Mouse (Mus musculus) CH12.LX (cell line): Measurements from ENCODE around the gene Tmod1. TPM values are rescaled to one million over a fixed set of nuclear protein-coding genes. Genes with fewer than 3 reads are reported as not detected.

Experiments
- DNase-seq: peaks from one replicate; pipeline ENCODE4 v3.0.0-alpha.2; 2013; ENCODE audit errors: extremely low read depth
- H3K27ac ChIP-seq: 2 replicates; pipeline ENCODE4 v1.5.1; 2012; ENCODE audit warnings: low read depth, mild to moderate bottlenecking, control low read depth, moderate library complexity; ENCODE audit not compliant: insufficient read depth
- H3K27me3 ChIP-seq: replicated peaks from 2 replicates; pipeline ENCODE3; 2012; ENCODE audit warnings: inconsistent platforms
- H3K36me3 ChIP-seq, 2 experiments: replicated peaks in 1 of 2; 2 replicates each; pipeline versions ENCODE3 to v1.6.1; 2012; ENCODE audit warnings: inconsistent platforms in 1 of 2, low read length in 1 of 2, mild to moderate bottlenecking in 1 of 2, mixed read lengths in 1 of 2, moderate library complexity in 1 of 2; ENCODE audit not compliant: control insufficient read depth in 1 of 2, insufficient read depth in 1 of 2
- H3K4me1 ChIP-seq, 2 experiments: 2 replicates each; pipeline ENCODE4 v1.6.1; 2012; ENCODE audit warnings: inconsistent platforms in 1 of 2, moderate library complexity in 1 of 2; ENCODE audit not compliant: insufficient read depth in 2 of 2, control insufficient read depth in 1 of 2
- H3K4me2 ChIP-seq: 2 replicates; pipeline ENCODE4 v1.6.1; 2012; ENCODE audit warnings: low read depth, mild to moderate bottlenecking, control low read depth; ENCODE audit not compliant: poor library complexity, insufficient read depth, severe bottlenecking
- H3K4me3 ChIP-seq, 3 experiments: fragments of 150-350 bp in 1 of 3; sonication (generic) in 1 of 3; replicated peaks in 1 of 3; 2 replicates each; pipeline versions ENCODE3 to v1.5.1; 2011 to 2012; ENCODE audit warnings: low read depth in 2 of 3, low read length in 2 of 3, mild to moderate bottlenecking in 2 of 3, moderate library complexity in 2 of 3, control low read depth in 1 of 3, improper control_type of control experiment in 1 of 3, inconsistent platforms in 1 of 3, mixed read lengths in 1 of 3; ENCODE audit not compliant: poor library complexity in 1 of 3
- H3K79me2 ChIP-seq: replicated peaks from 2 replicates; pipeline ENCODE4 v1.6.1; 2012; ENCODE audit warnings: mild to moderate bottlenecking, moderate library complexity; ENCODE audit not compliant: control insufficient read depth, poor library complexity, insufficient read depth, severe bottlenecking; ENCODE audit errors: extremely low read depth
- H3K9ac ChIP-seq: 2 replicates; pipeline ENCODE4 v1.6.1; 2012; ENCODE audit warnings: low read depth, mild to moderate bottlenecking, control low read depth, moderate library complexity; ENCODE audit not compliant: insufficient read depth
- H3K9me3 ChIP-seq: replicated peaks from 2 replicates; pipeline ENCODE3; 2012; ENCODE audit warnings: low read length, inconsistent platforms, mixed read lengths
- CHD2 ChIP-seq: IDR thresholded peaks from 2 replicates; pipeline ENCODE4 v1.6.1; 2011; ENCODE audit warnings: low read length, improper control_type of control experiment
- E2F4 ChIP-seq: IDR thresholded peaks from 2 replicates; pipeline ENCODE4 v1.6.1; 2011; ENCODE audit warnings: low read depth, low read length, improper control_type of control experiment; ENCODE audit not compliant: insufficient replicate concordance
- GABPA ChIP-seq: IDR thresholded peaks from 2 replicates; pipeline ENCODE4 v1.6.1; 2012; ENCODE audit warnings: low read depth, low read length, improper control_type of control experiment, inconsistent platforms; ENCODE audit not compliant: insufficient replicate concordance
- HCFC1 ChIP-seq: IDR thresholded peaks from 2 replicates; pipeline ENCODE4 v1.6.1; 2012; ENCODE audit warnings: low read depth, mild to moderate bottlenecking, inconsistent platforms, low read length, improper control_type of control experiment
- IRF4 ChIP-seq: IDR thresholded peaks from 2 replicates; pipeline ENCODE4 v1.6.1; 2014; ENCODE audit warnings: low read depth, mild to moderate bottlenecking, inconsistent platforms, low read length, improper control_type of control experiment
- JUN ChIP-seq: IDR thresholded peaks from 2 replicates; pipeline ENCODE4 v1.6.1; 2011; ENCODE audit warnings: low read depth, mild to moderate bottlenecking, low read length, improper control_type of control experiment, moderate library complexity; ENCODE audit not compliant: insufficient read depth
- JUND ChIP-seq: conservative IDR thresholded peaks from 2 replicates; pipeline ENCODE4 v1.6.1; 2011; ENCODE audit warnings: low read depth, low read length, improper control_type of control experiment
- MAZ ChIP-seq: IDR thresholded peaks from 2 replicates; pipeline ENCODE4 v1.6.1; 2012; ENCODE audit warnings: low read depth, mild to moderate bottlenecking, inconsistent platforms, low read length, improper control_type of control experiment, moderate library complexity
- MEF2A ChIP-seq: IDR thresholded peaks from 2 replicates; pipeline ENCODE4 v1.6.1; 2014; ENCODE audit warnings: low read depth, mild to moderate bottlenecking, inconsistent platforms, low read length, improper control_type of control experiment, borderline replicate concordance
- MXI1 ChIP-seq: IDR thresholded peaks from 2 replicates; pipeline ENCODE4 v1.6.1; 2011; ENCODE audit warnings: mild to moderate bottlenecking, low read depth, low read length, improper control_type of control experiment
- NELFE ChIP-seq: IDR thresholded peaks from 2 replicates; pipeline ENCODE4 v1.6.1; 2011; ENCODE audit warnings: low read depth, low read length, improper control_type of control experiment
- NRF1 ChIP-seq: IDR thresholded peaks from 2 replicates; pipeline ENCODE4 v1.6.1; 2014; ENCODE audit warnings: low read depth, mild to moderate bottlenecking, inconsistent platforms, low read length, improper control_type of control experiment, moderate library complexity
- PAX5 ChIP-seq: IDR thresholded peaks from 2 replicates; pipeline ENCODE4 v1.6.1; 2012; ENCODE audit warnings: low read length, inconsistent platforms, mixed read lengths
- POLR2A ChIP-seq: IDR thresholded peaks from 2 replicates; pipeline ENCODE4 v1.6.1; 2011; ENCODE audit warnings: low read depth, mild to moderate bottlenecking, improper control_type of control experiment, low read length
- POLR2AphosphoS2 ChIP-seq: IDR thresholded peaks from 2 replicates; pipeline ENCODE4 v1.6.1; 2011; ENCODE audit warnings: low read depth, low read length, improper control_type of control experiment
- RCOR1 ChIP-seq: conservative IDR thresholded peaks from 2 replicates; pipeline ENCODE4 v1.6.1; 2012; ENCODE audit warnings: low read depth, mild to moderate bottlenecking, inconsistent platforms, low read length, improper control_type of control experiment
- SIN3A ChIP-seq: IDR thresholded peaks from 2 replicates; pipeline ENCODE4 v1.6.1; 2012; ENCODE audit warnings: low read length, improper control_type of control experiment, inconsistent platforms
- TBP ChIP-seq: conservative IDR thresholded peaks from 2 replicates; pipeline ENCODE4 v1.6.1; 2011; ENCODE audit warnings: low read depth, low read length, improper control_type of control experiment
- TCF12 ChIP-seq: IDR thresholded peaks from 2 replicates; pipeline ENCODE4 v1.6.1; 2014; ENCODE audit warnings: low read depth, mild to moderate bottlenecking, inconsistent platforms, low read length, improper control_type of control experiment
- ZC3H11A ChIP-seq: IDR thresholded peaks from 2 replicates; pipeline ENCODE4 v1.6.1; 2012; ENCODE audit warnings: low read depth, mild to moderate bottlenecking, inconsistent platforms, low read length, improper control_type of control experiment
- ZNF384 ChIP-seq: IDR thresholded peaks from 2 replicates; pipeline ENCODE4 v1.6.1; 2012; ENCODE audit warnings: low read depth, low read length, improper control_type of control experiment, inconsistent platforms
- dilution Hi-C: fragments of 300-500 bp; cut with MboI; formaldehyde crosslinking; loops from 2 replicates; pipeline ENCODE4 v1.14.3; 2020; ENCODE audit warnings: low sequenced_read_pairs; ENCODE audit not compliant: extremely low pct_unique_long_range_greater_than_20kb, extremely low pct_ligation_motif_present
- in situ Hi-C: fragments of 300-500 bp; cut with MboI; formaldehyde crosslinking; loops from 3 replicates; pipeline ENCODE4 v1.14.3; 2019; ENCODE audit warnings: low sequenced_read_pairs, low pct_ligation_motif_present, low pct_unique_long_range_greater_than_20kb, mixed read lengths
- polyA plus RNA-seq: library from polyadenylated mRNA; unstranded; fragments of >175 nt; gene quantifications from 2 replicates; pipeline ENCODE4 v1.2.1, GENCODE M21; 2012; ENCODE audit warnings: low read depth; ENCODE audit not compliant: insufficient read length
- total RNA-seq, 2 experiments: library from RNA; depleted of rRNA; stranded (reverse); fragments of 300-350 nt in 1 of 2; fragments of >200 nt in 1 of 2; gene quantifications; 2 replicates each; pipeline ENCODE4 v1.2.3; 2012 to 2014

The Tmod1 gene
- total and polyA plus RNA-seq, 3 experiments: 0.93 to 3.1 (median 2.5) TPM

DNA sequence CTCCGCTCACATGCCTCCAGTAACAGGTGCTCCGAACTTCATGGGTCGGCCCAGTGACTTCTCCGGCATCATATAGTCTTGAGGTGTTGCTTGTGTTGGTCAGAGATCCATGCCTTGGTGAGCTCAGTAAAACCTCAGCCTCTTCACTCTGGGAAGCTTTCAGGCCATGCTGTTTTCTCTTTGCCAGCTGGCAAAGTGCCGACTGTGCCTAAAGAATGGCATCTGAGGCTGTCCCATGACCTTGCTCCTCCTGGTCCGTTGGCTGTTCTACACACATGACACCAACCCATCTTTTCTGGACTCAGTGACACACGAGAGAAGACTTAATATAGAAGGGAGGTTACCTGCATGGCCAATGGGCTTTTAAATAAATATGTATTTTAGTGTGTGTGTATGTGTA lies 9.7 kb downstream of the Tmod1 start:
- in situ Hi-C loops (loop anchor here (5.0 kb wide), 1 partner anchor 49 kb away; no protein-coding TSS in a partner anchor), dilution Hi-C loops (no loop called here)
- Histone ChIP-seq H3K4me1 (peaks cover 14 to 48% of the 10 kb centered on the region in 2 experiments), H3K79me2 (no peaks in the 10 kb centered on the region), H3K27ac (no peak overlapping the region), H3K9ac (no peak overlapping the region), H3K9me3 (peaks cover 15% of the 10 kb centered on the region), H3K27me3 (no peaks in the 10 kb centered on the region), H3K4me3 (no peak overlapping the region), H3K36me3 (peaks cover 0 to 3% of the 10 kb centered on the region in 2 experiments), H3K4me2 (0 out of 2 replicates have a peak overlapping the region, but pooled peaks have one; percentile 2)
- TF ChIP-seq TBP (no peak), MEF2A (no peak), E2F4 (no peak), HCFC1 (no peak), CHD2 (no peak), POLR2AphosphoS2 (no peak), JUN (no peak), GABPA (no peak), TCF12 (no peak), MXI1 (no peak), IRF4 (no peak), ZC3H11A (no peak), SIN3A (no peak), RCOR1 (no peak), MAZ (no peak), NRF1 (no peak), ZNF384 (no peak), POLR2A (no peak), PAX5 (no peak)
- no peak for DNase-seq

DNA sequence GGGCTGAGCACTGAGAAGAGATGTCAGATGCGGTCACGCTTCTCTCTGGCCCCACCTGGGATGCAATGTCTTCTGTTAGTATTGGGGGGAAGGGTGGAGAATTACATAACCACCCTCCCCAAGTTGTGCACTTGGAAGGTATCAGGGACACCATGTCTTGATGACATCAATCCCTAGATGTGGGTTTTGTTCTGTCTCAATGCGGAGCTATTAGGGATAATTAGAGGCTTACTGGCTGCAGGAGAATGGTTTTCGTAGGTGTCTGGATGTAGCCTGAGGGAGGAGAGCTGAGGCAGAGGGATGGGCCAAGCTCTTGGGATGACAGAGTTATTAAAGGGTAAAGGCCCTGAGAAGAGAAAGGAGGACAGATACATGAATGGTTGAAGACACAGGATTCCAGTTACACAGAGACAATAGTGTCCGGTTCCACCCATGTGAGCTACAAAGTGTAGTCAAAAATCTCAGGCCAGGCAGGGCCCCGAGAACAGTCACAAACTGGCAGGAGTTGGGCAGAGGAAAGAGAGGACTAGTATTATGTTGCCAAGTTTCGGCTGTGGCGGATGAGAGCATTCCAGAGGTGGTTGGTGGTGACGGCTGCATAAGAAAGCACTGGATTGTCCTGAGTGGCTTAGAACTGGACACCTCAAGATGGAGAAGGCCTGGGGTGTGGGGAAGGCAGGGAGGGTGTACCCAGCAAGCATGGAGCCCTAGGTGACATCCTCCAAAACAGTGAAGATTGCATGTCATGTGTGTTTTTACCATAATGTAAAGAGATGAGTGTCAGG lies 14.8 kb downstream of the Tmod1 start:
- Histone ChIP-seq H3K4me1 (peaks cover under 1 to 14% of the 10 kb centered on the region in 2 experiments), H3K9me3 (peaks cover 30% of the 10 kb centered on the region), H3K4me3 (no peak overlapping the region), H3K27me3 (no peaks in the 10 kb centered on the region), H3K79me2 (no peaks in the 10 kb centered on the region), H3K27ac (no peak overlapping the region), H3K9ac (no peak overlapping the region), H3K36me3 (peaks cover 0 to 3% of the 10 kb centered on the region in 2 experiments), H3K4me2 (no peak overlapping the region)
- dilution Hi-C loops (no loop called here), in situ Hi-C loops (no loop called here)
- TF ChIP-seq NELFE (no peak), POLR2A (no peak), JUND (no peak)
- DNase-seq: no peak
